Mouse (Mus musculus) midbrain, embryonic 13.5 days (tissue): ENCODE measurements around the gene Limch1. TPM values are rescaled to one million over a fixed set of nuclear protein-coding genes. Genes with fewer than 3 reads are reported as not detected.
A peak's percentile ranks its signal among the peaks of the same experiment; 100 is the strongest.

ENCODE experiments used
- ATAC-seq: fragments of 200-750 bp; cut with Nextera tagmentation; 2 replicates; pipeline ENCODE4 v1.8.0; 2017; ENCODE audit warnings: mild to moderate bottlenecking, moderate TSS enrichment, moderate library complexity
- H3K27ac ChIP-seq: fragments of 300-500 bp; sonication (generic); 2 replicates; pipeline ENCODE4 v1.5.1; 2015; ENCODE audit warnings: inconsistent platforms, mild to moderate bottlenecking, moderate library complexity
- H3K27me3 ChIP-seq: fragments of 300-500 bp; sonication (generic); 2 replicates; pipeline ENCODE4 v1.6.1; 2015; ENCODE audit warnings: mild to moderate bottlenecking, inconsistent platforms
- H3K36me3 ChIP-seq: fragments of 300-500 bp; sonication (generic); 2 replicates; pipeline ENCODE4 v1.6.1; 2015; ENCODE audit warnings: mild to moderate bottlenecking, inconsistent platforms
- H3K4me1 ChIP-seq: fragments of 300-500 bp; sonication (generic); replicated peaks from 2 replicates; pipeline ENCODE4 v1.6.1; 2015; ENCODE audit warnings: inconsistent platforms
- H3K4me2 ChIP-seq: fragments of 300-500 bp; sonication (generic); replicated peaks from 2 replicates; pipeline ENCODE4 v1.6.1; 2015; ENCODE audit warnings: moderate library complexity, mild to moderate bottlenecking, inconsistent platforms
- H3K4me3 ChIP-seq: fragments of 300-500 bp; sonication (generic); replicated peaks from 2 replicates; pipeline ENCODE4 v1.5.1; 2015; ENCODE audit warnings: mild to moderate bottlenecking, inconsistent platforms
- H3K9ac ChIP-seq: fragments of 300-500 bp; sonication (generic); replicated peaks from 2 replicates; pipeline ENCODE4 v1.6.1; 2015; ENCODE audit warnings: mild to moderate bottlenecking, inconsistent platforms
- H3K9me3 ChIP-seq: fragments of 300-500 bp; sonication (generic); 2 replicates; pipeline ENCODE4 v1.6.1; 2016; ENCODE audit warnings: mild to moderate bottlenecking, inconsistent platforms
- WGBS: fragments of 180-500 bp; shearing (Covaris S2); methylation state at CpG from one replicate; pipeline ENCODE4 v1.1.7; 2015; 5-methylcytosine and 5-hydroxymethylcytosine counted together
- polyA plus RNA-seq: library from polyadenylated mRNA; unstranded; fragments of >200 nt; fragmentation: Nextera tagmentation; extraction: Ambion mirVana; gene quantifications from 2 replicates; pipeline ENCODE4 v1.2.1, GENCODE M21; 2015

Gene Limch1
- polyA plus RNA-seq, 1 experiment from 2014 or later: 41.9 TPM

DNA sequence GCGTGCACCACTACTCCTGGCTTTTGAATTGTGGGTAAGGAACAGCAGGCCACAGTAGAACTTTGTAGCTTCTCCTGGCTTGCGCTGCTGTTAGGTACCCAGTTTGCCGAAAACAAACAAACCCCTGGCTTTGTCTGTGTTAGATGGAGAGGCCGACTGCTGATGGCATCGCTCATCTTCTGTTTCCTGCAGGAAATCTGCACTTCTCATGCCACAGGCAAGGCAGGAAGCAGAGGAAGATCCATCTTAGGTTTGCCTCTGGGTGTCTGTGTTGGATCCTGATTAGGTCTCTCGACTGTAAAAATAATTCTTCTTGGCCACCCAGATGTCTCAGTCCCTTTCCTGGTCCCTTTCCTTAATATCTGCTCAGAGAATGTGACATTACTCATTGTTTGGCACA is 51.7 kb downstream of the Limch1 start:
- Histone ChIP-seq H3K4me2 (no peak overlapping the region), H3K27me3 (no peaks in the 10 kb centered on the region), H3K9ac (no peak overlapping the region), H3K4me3 (no peak overlapping the region), H3K27ac (peak overlapping the region; percentile 68; the same call in 1 of the 2 replicates), H3K9me3 (no peaks in the 10 kb centered on the region), H3K4me1 (peaks cover 39% of the 10 kb centered on the region), H3K36me3 (no peaks in the 10 kb centered on the region)
- 66% methylated on average over 6 of the region's 6 CpGs for WGBS
- no peak for ATAC-seq

DNA sequence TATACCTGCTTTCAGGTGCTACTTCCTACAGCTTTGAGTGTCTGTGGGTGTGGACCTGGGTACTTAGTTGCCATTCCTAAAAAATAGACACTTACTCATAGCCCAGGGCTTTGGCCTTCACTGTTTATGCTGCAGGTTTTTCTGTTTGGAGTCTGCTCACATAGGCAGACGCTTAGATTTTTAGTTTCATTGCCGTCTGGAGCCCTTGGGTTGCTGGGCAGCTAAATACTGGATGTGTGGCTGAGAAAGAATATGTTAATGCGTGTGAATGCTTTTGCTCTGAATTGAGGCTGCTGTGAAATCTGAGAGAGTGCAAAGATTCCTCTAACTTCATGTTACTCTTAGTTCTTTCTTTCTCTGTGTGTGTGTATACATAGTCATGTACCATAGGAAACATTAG is 52.5 kb downstream of the Limch1 start:
- Histone ChIP-seq H3K4me1 (peaks cover 42% of the 10 kb centered on the region), H3K27ac (peak overlapping the region; percentile 68), H3K9ac (no peak overlapping the region), H3K4me2 (no peak overlapping the region), H3K4me3 (no peak overlapping the region), H3K9me3 (no peaks in the 10 kb centered on the region), H3K36me3 (no peaks in the 10 kb centered on the region), H3K27me3 (no peaks in the 10 kb centered on the region)
- 0 out of 2 replicates have a peak, but pooled peaks have one; percentile 32 for ATAC-seq
- 27% methylated on average over 3 of the region's 3 CpGs for WGBS

DNA sequence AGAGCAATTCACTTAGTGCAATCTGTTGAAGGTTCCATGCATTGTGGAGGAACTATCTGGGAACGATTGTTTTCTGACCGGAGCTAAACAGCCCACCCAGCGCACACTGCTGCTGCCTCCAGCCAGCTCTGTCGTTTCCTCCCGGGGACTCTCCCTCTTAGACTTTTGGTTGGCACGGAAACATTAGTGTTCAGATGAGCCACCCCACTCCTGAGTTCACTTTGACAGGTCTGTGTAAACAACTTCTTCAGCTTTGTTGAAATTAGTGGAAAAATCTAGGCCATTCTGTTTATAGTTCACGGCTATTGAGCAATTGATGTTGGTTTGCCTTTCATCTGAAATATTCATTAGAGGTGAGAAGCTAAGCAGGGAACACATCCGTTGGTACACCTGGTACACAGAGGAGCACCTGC is 53.0 kb downstream of the Limch1 start:
- WGBS: 16% methylated on average over 8 of the region's 8 CpGs
- Histone ChIP-seq H3K4me1 (peaks cover 42% of the 10 kb centered on the region), H3K27ac (no peak overlapping the region)

DNA sequence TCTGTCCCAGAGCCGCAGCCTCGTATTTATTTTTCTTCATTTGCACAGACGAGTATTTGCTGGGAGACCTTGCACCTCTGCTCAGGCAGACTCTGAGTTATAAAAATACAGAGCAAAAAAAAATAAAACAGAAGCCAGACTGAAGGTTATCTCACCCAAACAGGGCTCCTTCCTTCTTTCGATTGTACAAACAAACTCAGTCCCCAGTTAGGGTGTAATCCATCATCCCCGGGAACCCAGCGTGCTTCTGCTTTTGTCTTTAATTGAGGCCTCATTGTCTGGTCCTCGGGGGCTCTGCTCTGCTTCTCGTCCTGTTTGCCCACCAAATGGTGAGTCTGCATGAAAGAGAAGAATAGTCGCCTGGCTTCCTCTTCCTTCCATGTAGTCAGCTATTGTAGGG is 54.6 kb downstream of the Limch1 start:
- no peak overlapping the region for H3K27ac ChIP-seq
- no peak overlapping the region for H3K9ac ChIP-seq
- no peaks in the 10 kb centered on the region for H3K27me3 ChIP-seq
- 21% methylated on average over 9 of the region's 9 CpGs for WGBS
- ATAC-seq: no peak
- no peaks in the 10 kb centered on the region for H3K36me3 ChIP-seq
- H3K4me2 ChIP-seq: no peak overlapping the region
- peaks cover 42% of the 10 kb centered on the region for H3K4me1 ChIP-seq
- no peaks in the 10 kb centered on the region for H3K9me3 ChIP-seq
- H3K4me3 ChIP-seq: no peak overlapping the region

More for the DNA sequence above, 53.0 kb downstream of the Limch1 start:
- Histone ChIP-seq H3K4me2 (no peak overlapping the region), H3K27me3 (no peaks in the 10 kb centered on the region), H3K9me3 (no peaks in the 10 kb centered on the region), H3K9ac (no peak overlapping the region), H3K4me3 (no peak overlapping the region), H3K36me3 (no peaks in the 10 kb centered on the region)
- ATAC-seq: 0 out of 2 replicates have a peak, but pooled peaks have one; percentile 46

DNA sequence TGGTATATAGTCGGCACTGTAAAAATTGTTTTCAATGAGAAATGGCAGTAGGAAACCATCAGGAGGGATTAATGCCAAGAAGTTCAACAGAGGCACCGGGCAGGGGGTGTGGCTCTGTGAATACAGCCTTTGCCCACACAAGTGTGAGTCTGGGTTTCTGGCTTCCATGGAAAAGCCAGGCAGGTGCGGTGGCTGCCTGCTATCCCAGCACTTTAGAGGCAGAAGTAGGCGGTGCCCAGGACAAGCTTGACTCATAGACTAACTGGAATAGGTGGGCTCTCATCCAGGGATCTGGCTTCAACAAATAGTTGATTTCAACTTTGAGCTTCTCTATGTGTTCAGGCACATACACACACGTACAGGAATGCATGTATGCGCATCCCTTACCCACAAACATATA is 55.4 kb downstream of the Limch1 start:
- H3K4me3 ChIP-seq: no peak overlapping the region
- H3K27ac ChIP-seq: no peak overlapping the region
- H3K9ac ChIP-seq: no peak overlapping the region
- no peaks in the 10 kb centered on the region for H3K27me3 ChIP-seq
- no peak overlapping the region for H3K4me2 ChIP-seq
- peaks cover 48% of the 10 kb centered on the region for H3K4me1 ChIP-seq
- no peaks in the 10 kb centered on the region for H3K36me3 ChIP-seq
- ATAC-seq: no peak
- WGBS: 85% methylated on average over 6 of the region's 6 CpGs
- no peaks in the 10 kb centered on the region for H3K9me3 ChIP-seq

DNA sequence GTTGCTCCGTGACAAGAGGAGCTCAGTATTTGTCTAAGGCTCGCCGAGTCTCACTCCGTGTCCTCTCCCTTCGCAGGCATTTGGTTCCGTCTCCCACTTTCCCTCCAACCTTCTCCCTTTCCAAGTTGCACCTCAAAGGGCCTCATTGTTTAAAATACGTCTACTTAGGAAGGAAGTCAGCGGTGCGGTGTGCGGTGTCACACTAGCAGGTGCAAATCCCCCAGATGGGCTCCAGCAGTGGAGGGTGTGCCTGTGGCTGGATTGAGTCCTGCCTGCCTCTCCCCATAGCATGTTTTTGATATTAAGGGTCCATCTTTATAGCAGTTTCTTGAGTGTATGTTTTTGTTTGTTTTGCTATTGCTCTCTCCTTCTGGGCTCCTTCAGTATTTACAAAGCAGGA is 56.6 kb downstream of the Limch1 start:
- no peak overlapping the region for H3K4me2 ChIP-seq
- WGBS: 80% methylated on average over 10 of the region's 10 CpGs
- ATAC-seq: no peak
- H3K27me3 ChIP-seq: no peaks in the 10 kb centered on the region
- H3K4me3 ChIP-seq: no peak overlapping the region
- no peak overlapping the region for H3K9ac ChIP-seq
- peaks cover 57% of the 10 kb centered on the region for H3K4me1 ChIP-seq
- no peaks in the 10 kb centered on the region for H3K36me3 ChIP-seq
- H3K27ac ChIP-seq: no peak overlapping the region
- H3K9me3 ChIP-seq: no peaks in the 10 kb centered on the region

DNA sequence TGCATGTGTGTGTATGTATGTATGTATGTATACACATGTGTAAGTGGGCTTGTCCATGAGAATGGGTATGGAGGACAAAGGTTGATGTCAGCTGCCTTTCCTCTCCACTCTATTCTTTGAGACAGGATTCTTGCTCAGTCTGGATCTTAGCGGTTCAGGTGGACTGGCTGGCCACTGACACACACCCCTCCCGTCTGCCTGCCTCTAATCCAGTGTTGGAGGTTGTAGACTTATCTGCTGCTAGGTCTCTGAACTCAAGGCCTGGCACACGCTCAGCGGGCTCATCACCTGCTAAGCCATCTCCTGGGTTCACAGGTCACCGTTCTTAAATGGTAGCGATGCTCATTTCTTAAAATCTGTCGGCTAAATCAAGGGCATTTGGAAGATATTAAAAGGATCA is 60.7 kb downstream of the Limch1 start:
- 0 out of 2 replicates have a peak, but pooled peaks have one; percentile 27 for ATAC-seq
- Histone ChIP-seq H3K27me3 (no peaks in the 10 kb centered on the region), H3K9me3 (no peaks in the 10 kb centered on the region), H3K36me3 (no peaks in the 10 kb centered on the region), H3K4me2 (no peak overlapping the region), H3K4me3 (no peak overlapping the region), H3K27ac (peak overlapping the region; percentile 15; the same call in 1 of the 2 replicates), H3K9ac (no peak overlapping the region), H3K4me1 (peaks cover 34% of the 10 kb centered on the region)
- 46% methylated on average over 7 of the region's 7 CpGs for WGBS

DNA sequence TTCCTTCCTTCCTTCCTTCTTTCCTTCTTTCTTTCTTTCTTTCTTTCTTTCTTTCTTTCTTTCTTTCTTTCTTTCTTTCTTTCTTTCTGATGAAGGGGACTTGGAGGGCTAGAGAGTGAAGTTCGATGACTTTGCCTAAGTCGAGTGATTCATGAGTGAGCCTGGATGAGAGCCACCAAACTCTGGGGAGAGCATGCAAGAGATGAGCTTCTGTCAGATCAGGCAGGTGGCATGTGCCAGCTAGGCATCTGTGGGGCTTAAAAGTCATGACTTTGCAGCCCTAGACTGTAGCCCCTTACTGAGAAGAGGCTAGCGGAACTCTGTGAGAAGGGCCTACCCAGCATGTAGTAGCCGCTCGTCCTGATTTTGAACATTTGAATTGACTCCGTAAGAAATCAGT is 62.1 kb downstream of the Limch1 start:
- Histone ChIP-seq H3K4me1 (peaks cover 28% of the 10 kb centered on the region), H3K27ac (no peak overlapping the region), H3K9me3 (no peaks in the 10 kb centered on the region), H3K27me3 (no peaks in the 10 kb centered on the region), H3K4me2 (no peak overlapping the region), H3K36me3 (no peaks in the 10 kb centered on the region), H3K4me3 (no peak overlapping the region), H3K9ac (no peak overlapping the region)
- ATAC-seq: no peak
- 87% methylated on average over 6 of the region's 6 CpGs for WGBS

DNA sequence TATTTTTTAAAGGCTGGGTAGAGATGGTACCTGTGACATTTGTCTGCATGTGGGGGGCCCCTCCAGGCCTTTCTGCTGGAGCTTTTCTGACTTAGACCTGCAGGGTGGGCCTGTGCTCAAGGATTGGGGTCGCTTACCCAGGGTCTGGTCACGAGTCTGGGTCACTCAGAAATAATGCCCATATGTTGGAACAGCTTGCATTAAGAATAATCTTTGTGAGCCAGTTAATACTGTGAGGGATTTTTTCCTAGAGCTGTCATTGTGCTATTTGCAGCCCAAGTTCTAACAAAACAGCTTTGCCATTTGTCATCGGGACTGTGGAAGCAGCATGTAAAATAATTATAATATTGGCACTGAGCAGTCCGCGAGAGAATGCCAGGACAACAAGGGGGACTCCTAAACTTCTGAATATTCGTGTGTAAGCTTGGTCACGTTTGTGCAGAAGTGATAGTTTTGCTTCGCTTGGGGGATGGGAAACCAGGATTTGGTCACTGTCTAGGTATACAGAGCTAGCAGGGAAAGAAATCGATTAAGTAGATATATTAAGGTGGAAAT is 63.5 kb downstream of the Limch1 start:
- H3K4me1 ChIP-seq: peaks cover 28% of the 10 kb centered on the region
- no peaks in the 10 kb centered on the region for H3K36me3 ChIP-seq
- no peak overlapping the region for H3K4me2 ChIP-seq
- H3K27me3 ChIP-seq: no peaks in the 10 kb centered on the region
- no peak overlapping the region for H3K9ac ChIP-seq
- no peak overlapping the region for H3K4me3 ChIP-seq
- H3K9me3 ChIP-seq: no peaks in the 10 kb centered on the region
- H3K27ac ChIP-seq: no peak overlapping the region
- ATAC-seq: no peak
- 66% methylated on average over 9 of the region's 9 CpGs for WGBS

DNA sequence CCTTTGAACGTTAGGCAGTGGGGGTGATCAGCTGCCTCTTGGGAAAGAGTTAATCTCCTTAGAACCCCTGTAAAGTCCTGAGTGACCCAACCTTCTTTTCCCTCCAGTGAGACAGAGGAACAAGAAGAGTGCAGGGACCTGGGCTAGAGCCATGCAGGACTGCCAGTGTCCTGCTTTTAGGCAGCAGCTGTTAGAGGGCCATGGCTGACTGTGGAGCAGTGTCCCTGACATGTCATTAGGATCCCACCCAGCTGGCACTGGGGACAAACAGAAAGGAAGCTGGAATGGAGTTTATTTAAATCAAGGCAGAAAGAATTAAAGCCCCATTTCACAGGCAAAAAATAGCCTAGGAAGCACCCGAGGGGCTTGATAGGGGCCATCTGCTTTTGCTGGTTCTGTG is 64.8 kb downstream of the Limch1 start:
- no peak for ATAC-seq
- 70% methylated on average over 2 of the region's 2 CpGs for WGBS
- no peak overlapping the region for H3K4me3 ChIP-seq
- no peak overlapping the region for H3K9ac ChIP-seq
- no peaks in the 10 kb centered on the region for H3K27me3 ChIP-seq
- no peaks in the 10 kb centered on the region for H3K36me3 ChIP-seq
- H3K27ac ChIP-seq: no peak overlapping the region
- no peaks in the 10 kb centered on the region for H3K9me3 ChIP-seq
- H3K4me2 ChIP-seq: no peak overlapping the region
- H3K4me1 ChIP-seq: peaks cover 28% of the 10 kb centered on the region

DNA sequence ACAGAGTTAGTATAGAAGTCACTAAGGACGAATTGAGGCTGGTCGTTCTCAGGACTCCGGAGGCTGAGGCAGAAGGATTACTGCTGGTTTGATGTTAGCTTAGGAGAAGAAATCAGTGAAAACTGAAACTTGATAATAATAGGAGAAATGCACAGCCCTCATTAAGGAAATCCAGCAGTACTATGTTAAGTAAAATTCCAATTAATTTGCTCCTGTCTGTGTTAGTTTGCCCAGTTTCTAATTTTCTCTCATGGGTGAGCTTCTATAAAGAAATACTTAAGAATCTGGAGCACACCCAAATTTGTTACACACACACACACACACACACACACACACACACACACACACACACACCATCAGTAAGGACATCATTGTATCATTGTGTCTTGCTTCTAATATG is 69.0 kb downstream of the Limch1 start:
- no peaks in the 10 kb centered on the region for H3K27me3 ChIP-seq
- no peaks in the 10 kb centered on the region for H3K36me3 ChIP-seq
- H3K9me3 ChIP-seq: no peaks in the 10 kb centered on the region
- no peak overlapping the region for H3K27ac ChIP-seq
- no peak overlapping the region for H3K4me2 ChIP-seq
- no peak overlapping the region for H3K4me3 ChIP-seq
- ATAC-seq: no peak
- peaks cover 11% of the 10 kb centered on the region for H3K4me1 ChIP-seq
- no peak overlapping the region for H3K9ac ChIP-seq
- 76% methylated on average over 3 of the region's 3 CpGs for WGBS

DNA sequence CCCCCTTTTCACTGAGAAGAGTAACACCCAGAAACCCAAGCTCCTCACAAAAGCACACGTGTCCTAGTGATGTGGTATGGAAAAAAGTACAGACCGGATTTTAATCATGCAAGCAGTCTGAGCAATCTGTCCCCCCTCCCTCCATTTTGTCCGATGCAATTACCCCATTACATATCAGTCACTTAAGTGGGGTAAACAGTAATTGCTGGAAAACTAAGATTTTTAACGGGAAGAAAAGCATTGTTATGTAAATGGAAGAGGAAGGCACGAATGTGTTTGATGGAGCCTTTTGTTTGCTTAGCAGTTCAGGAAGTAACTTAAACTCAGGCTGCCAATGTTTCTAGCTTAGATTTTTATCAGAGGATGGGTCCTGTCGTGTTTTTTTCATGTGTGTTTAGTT is 70.2 kb downstream of the Limch1 start:
- Histone ChIP-seq H3K4me2 (no peak overlapping the region), H3K4me1 (peaks cover 11% of the 10 kb centered on the region), H3K9ac (no peak overlapping the region), H3K27me3 (no peaks in the 10 kb centered on the region), H3K36me3 (no peaks in the 10 kb centered on the region), H3K4me3 (no peak overlapping the region), H3K9me3 (no peaks in the 10 kb centered on the region), H3K27ac (no peak overlapping the region)
- no peak for ATAC-seq
- WGBS: 16% methylated on average over 6 of the region's 6 CpGs

DNA sequence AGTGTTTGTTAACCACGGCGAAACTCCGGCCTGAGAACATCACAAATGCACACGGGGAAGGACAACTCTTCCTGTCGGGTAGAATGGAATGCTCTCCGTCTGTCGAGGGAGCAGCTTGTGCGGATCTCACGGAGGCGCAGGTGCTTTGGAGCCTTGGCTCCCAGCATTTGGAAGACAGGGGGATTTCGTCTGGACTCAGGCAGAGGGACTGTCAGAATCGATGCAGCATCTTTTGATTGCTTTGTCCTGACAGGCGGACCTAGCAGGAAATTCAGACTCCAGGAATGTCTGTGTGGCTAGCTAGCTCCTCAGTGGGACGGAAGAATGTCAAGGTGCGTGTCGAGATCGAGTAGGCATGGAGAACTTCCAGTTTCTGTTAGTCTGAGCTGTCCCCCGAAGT is 71.1 kb downstream of the Limch1 start:
- WGBS: 75% methylated on average over 18 of the region's 18 CpGs
- ATAC-seq: no peak
- peaks cover 11% of the 10 kb centered on the region for H3K4me1 ChIP-seq

More for the DNA sequence above, 71.1 kb downstream of the Limch1 start:
- Histone ChIP-seq H3K9ac (no peak overlapping the region), H3K36me3 (no peaks in the 10 kb centered on the region), H3K4me2 (0 out of 2 replicates have a peak overlapping the region, but pooled peaks have one; percentile 7), H3K9me3 (no peaks in the 10 kb centered on the region), H3K4me3 (no peak overlapping the region), H3K27ac (no peak overlapping the region), H3K27me3 (no peaks in the 10 kb centered on the region)
